Mouse (Mus musculus) stomach, postnatal 0 days (tissue): ENCODE results near the gene C2. TPM values are rescaled to one million over a fixed set of nuclear protein-coding genes. Genes with fewer than 3 reads are reported as not detected.

Experiments used
- ATAC-seq: fragments of 200-750 bp; cut with Nextera tagmentation; 2 replicates; pipeline ENCODE4 v1.8.0; 2017; ENCODE audit not compliant: low FRiP score, low TSS enrichment
- DNase-seq: peaks from one replicate; pipeline ENCODE4 v3.0.0-alpha.2; 2016; ENCODE audit warnings: low spot score
- H3K27ac ChIP-seq: fragments of 300-500 bp; sonication (generic); replicated peaks from 2 replicates; pipeline ENCODE4 v1.5.1; 2014; ENCODE audit warnings: mild to moderate bottlenecking, control low read depth
- H3K27me3 ChIP-seq: fragments of 300-500 bp; sonication (generic); 2 replicates; pipeline ENCODE4 v1.6.1; 2014; ENCODE audit warnings: low read length; ENCODE audit not compliant: control insufficient read depth, insufficient read depth
- H3K36me3 ChIP-seq: fragments of 300-500 bp; sonication (generic); 2 replicates; pipeline ENCODE4 v1.6.1; 2014; ENCODE audit warnings: low read length, mixed read lengths; ENCODE audit not compliant: control insufficient read depth, insufficient read depth
- H3K4me1 ChIP-seq: fragments of 300-500 bp; sonication (generic); replicated peaks from 2 replicates; pipeline ENCODE4 v1.6.1; 2014; ENCODE audit warnings: antibody characterized with exemption; ENCODE audit not compliant: control insufficient read depth, insufficient read depth
- H3K4me2 ChIP-seq: fragments of 300-500 bp; sonication (generic); replicated peaks from 2 replicates; pipeline ENCODE4 v1.6.1; 2014; ENCODE audit warnings: low read depth, mild to moderate bottlenecking, control low read depth, moderate library complexity
- H3K4me3 ChIP-seq: fragments of 300-500 bp; sonication (generic); 2 replicates; pipeline ENCODE4 v1.5.1; 2014; ENCODE audit warnings: low read depth, low read length, control low read depth
- H3K9ac ChIP-seq: fragments of 300-500 bp; sonication (generic); 2 replicates; pipeline ENCODE4 v1.6.1; 2014; ENCODE audit warnings: mild to moderate bottlenecking, low read length, control low read depth, mixed read lengths
- H3K9me3 ChIP-seq: fragments of 300-500 bp; sonication (generic); 2 replicates; pipeline ENCODE4 v1.6.1; 2016; ENCODE audit warnings: low read length; ENCODE audit not compliant: control insufficient read depth
- CTCF ChIP-seq: IDR thresholded peaks from 2 replicates; pipeline ENCODE4 v1.5.1; 2016; ENCODE audit warnings: antibody characterized with exemption, low read depth, mild to moderate bottlenecking, moderate library complexity
- EP300 ChIP-seq: optimal IDR thresholded peaks from 2 replicates; pipeline ENCODE3; 2016; ENCODE audit warnings: antibody characterized with exemption
- WGBS: fragments of 180-500 bp; shearing (Covaris S2); extraction: QIAGEN DNeasy Blood & Tissue Kit; methylation state at CpG from one replicate; pipeline ENCODE4 v1.1.7; 2014; 5-methylcytosine and 5-hydroxymethylcytosine counted together
- polyA plus RNA-seq: library from polyadenylated mRNA; unstranded; fragments of >200 nt; fragmentation: Nextera tagmentation; extraction: Ambion mirVana; gene quantifications from 2 replicates; pipeline ENCODE4 v1.2.1, GENCODE M21; 2015

Gene C2
- polyA plus RNA-seq, 1 experiment from 2014 or later, result 4.8 TPM

DNA sequence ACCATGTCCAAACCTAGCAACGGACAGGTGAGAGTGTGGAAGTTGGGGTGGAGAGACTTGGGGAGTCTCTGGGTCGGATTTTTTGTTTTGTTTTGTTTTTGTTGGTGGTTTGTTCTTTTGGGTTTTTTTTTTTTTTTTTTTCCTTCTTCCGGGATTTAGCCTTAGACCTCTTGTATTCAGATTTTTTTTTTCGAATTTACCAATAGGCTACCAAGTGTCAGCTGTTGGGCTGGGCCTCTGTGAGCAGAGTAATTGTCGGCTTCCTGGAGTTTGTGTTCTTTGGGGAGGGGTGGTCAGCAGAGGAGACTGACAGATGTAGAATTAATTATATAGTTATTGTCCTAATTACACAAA, 1.8 kb upstream of the C2 start:
- no peaks in the 10 kb centered on the region for H3K27me3 ChIP-seq
- peak overlapping the region; percentile 93 for H3K9ac ChIP-seq
- 0% methylated on average over 5 of the region's 5 CpGs for WGBS
- H3K9me3 ChIP-seq, result no peaks in the 10 kb centered on the region
- H3K36me3 ChIP-seq, result peaks cover 10% of the 10 kb centered on the region; the same call in 1 of the 2 replicates
- H3K27ac ChIP-seq, result peak overlapping the region; percentile 97
- ATAC-seq (no peak), DNase-seq (no peak)
- no peak for TF ChIP-seq EP300
- TF ChIP-seq CTCF, result no peak
- H3K4me2 ChIP-seq, result peak overlapping the region; percentile 91
- H3K4me1 ChIP-seq, result no peaks in the 10 kb centered on the region
- peak overlapping the region; percentile 88 for H3K4me3 ChIP-seq

- H3K4me2 ChIP-seq, result peak overlapping the region; percentile 91
- H3K36me3 ChIP-seq, result peaks cover 8% of the 10 kb centered on the region; the same call in 1 of the 2 replicates
- no peaks in the 10 kb centered on the region for H3K4me1 ChIP-seq
- H3K27me3 ChIP-seq, result no peaks in the 10 kb centered on the region
- no peaks in the 10 kb centered on the region for H3K9me3 ChIP-seq
- DNase-seq (peak; percentile 71), ATAC-seq (no peak)
- H3K27ac ChIP-seq, result peak overlapping the region; percentile 97
- TF ChIP-seq CTCF, result no peak; the same call in 1 of the 2 replicates
- no peak for TF ChIP-seq EP300
- H3K9ac ChIP-seq, result peak overlapping the region; percentile 93
- under 1% methylated on average over 24 of the region's 45 CpGs for WGBS
- H3K4me3 ChIP-seq, result peak overlapping the region; percentile 88
Measured at GRCm38 (mm10) chr17:34899053-34899889, 1.2 kb upstream of the C2 start.

- H3K27me3 ChIP-seq, result no peaks in the 10 kb centered on the region
- DNase-seq (no peak), ATAC-seq (no peak)
- TF ChIP-seq CTCF (no peak), EP300 (no peak)
- H3K9me3 ChIP-seq, result no peaks in the 10 kb centered on the region
- H3K36me3 ChIP-seq, result peaks cover 5% of the 10 kb centered on the region; the same call in 1 of the 2 replicates
- peak overlapping the region; percentile 93 for H3K9ac ChIP-seq
- H3K4me1 ChIP-seq, result no peaks in the 10 kb centered on the region
- WGBS, result 0% methylated on average over 9 of the region's 47 CpGs
- H3K27ac ChIP-seq, result peak overlapping the region; percentile 97
- peak overlapping the region; percentile 88 for H3K4me3 ChIP-seq
- H3K4me2 ChIP-seq, result peak overlapping the region; percentile 91
Measured at GRCm38 (mm10) chr17:34898706-34899052, 614 bp upstream of the C2 start.

- H3K4me1 ChIP-seq, result no peaks in the 10 kb centered on the region
- peak overlapping the region; percentile 91 for H3K4me2 ChIP-seq
- no peaks in the 10 kb centered on the region for H3K36me3 ChIP-seq
- peak; percentile 13; the same call in 1 of the 2 replicates for ATAC-seq
- WGBS, result 10% methylated on average over 10 of the region's 10 CpGs
- H3K27ac ChIP-seq, result peak overlapping the region; percentile 97
- DNase-seq, result peak; percentile 69
- peak overlapping the region; percentile 93 for H3K9ac ChIP-seq
- no peaks in the 10 kb centered on the region for H3K27me3 ChIP-seq
- no peaks in the 10 kb centered on the region for H3K9me3 ChIP-seq
- TF ChIP-seq CTCF (no peak), EP300 (no peak)
- peak overlapping the region; percentile 88 for H3K4me3 ChIP-seq
Measured at GRCm38 (mm10) chr17:34897373-34898159, 499 bp downstream of the C2 start.

DNA sequence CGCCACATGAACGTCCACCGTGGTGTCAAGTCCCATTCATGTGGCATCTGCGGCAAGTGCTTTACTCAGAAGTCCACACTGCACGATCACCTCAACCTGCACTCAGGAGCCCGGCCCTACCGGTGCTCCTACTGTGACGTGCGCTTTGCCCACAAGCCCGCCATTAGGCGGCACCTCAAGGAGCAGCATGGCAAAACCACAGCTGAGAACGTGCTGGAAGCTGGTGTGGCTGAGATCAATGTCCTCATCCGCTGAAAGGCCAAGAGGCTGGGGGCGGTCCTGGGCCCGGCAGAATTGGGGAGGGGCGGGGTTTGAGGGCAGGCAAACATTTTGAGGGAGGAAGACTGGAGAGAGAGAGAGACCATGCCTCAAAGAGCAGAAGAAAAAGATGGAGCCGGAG, 1.7 kb downstream of the C2 start:
- Histone ChIP-seq H3K9me3 (no peaks in the 10 kb centered on the region), H3K4me2 (no peak overlapping the region), H3K27ac (no peak overlapping the region), H3K36me3 (no peaks in the 10 kb centered on the region), H3K4me3 (no peak overlapping the region), H3K4me1 (no peaks in the 10 kb centered on the region), H3K27me3 (no peaks in the 10 kb centered on the region), H3K9ac (no peak overlapping the region)
- ATAC-seq (no peak), DNase-seq (no peak)
- TF ChIP-seq CTCF (no peak), EP300 (no peak)
- WGBS, result 81% methylated on average over 17 of the region's 17 CpGs

- no peak for ATAC-seq
- no peak for DNase-seq
- 88% methylated on average over 15 of the region's 15 CpGs for WGBS
- Histone ChIP-seq H3K9me3 (no peaks in the 10 kb centered on the region), H3K9ac (no peak overlapping the region), H3K36me3 (no peaks in the 10 kb centered on the region), H3K4me1 (no peaks in the 10 kb centered on the region), H3K4me3 (no peak overlapping the region), H3K4me2 (no peak overlapping the region), H3K27me3 (no peaks in the 10 kb centered on the region), H3K27ac (no peak overlapping the region)
- TF ChIP-seq CTCF, result no peak
- no peak for TF ChIP-seq EP300
Measured at GRCm38 (mm10) chr17:34895724-34896123, 2.3 kb downstream of the C2 start.
